In genomic region chr12:108227527-108227926, GRCm38 (mm10) we compare ENCODE assay signal across 14 mouse cellular contexts.
"Had no signal": no experiment of that assay in that cellular context is flagged by ENCODE, and none has a peak within 500 bp of the region (broad histone marks: within the 10 kb centered on the region; RNA-seq: fewer than 3 reads in every experiment).

No protein-coding gene starts in this region.

- H3K27ac ChIP-seq: kidney, embryonic 15.5 days; limb, embryonic 13.5 days; liver, embryonic 14.5 days; midbrain, embryonic 13.5 days; neural tube, embryonic 12.5 days; stomach, embryonic 15.5 days had no signal

- H3K36me3 ChIP-seq: kidney, embryonic 15.5 days; limb, embryonic 13.5 days; midbrain, embryonic 13.5 days; neural tube, embryonic 12.5 days; stomach, embryonic 15.5 days had no signal

- H3K4me3 ChIP-seq: kidney, embryonic 15.5 days; limb, embryonic 13.5 days; midbrain, embryonic 13.5 days; myocyte; neural tube, embryonic 12.5 days; stomach, embryonic 15.5 days had no signal

- H3K4me2 ChIP-seq: kidney, embryonic 15.5 days; limb, embryonic 13.5 days; midbrain, embryonic 13.5 days; neural tube, embryonic 12.5 days; stomach, embryonic 15.5 days had no signal

- H3K9ac ChIP-seq: kidney, embryonic 15.5 days; limb, embryonic 13.5 days; liver, embryonic 14.5 days; midbrain, embryonic 13.5 days; neural tube, embryonic 12.5 days; stomach, embryonic 15.5 days had no signal

- H3K9me3 ChIP-seq: kidney, embryonic 15.5 days; limb, embryonic 13.5 days; midbrain, embryonic 13.5 days; neural tube, embryonic 12.5 days; stomach, embryonic 15.5 days had no signal

- DNase-seq: kidney, postnatal 14 days; left cerebral cortex, postnatal 4 days; lung, adult 18-20 months; retina, postnatal 1 day; right cerebral cortex, postnatal 14 days; thymus, adult 2 months; thymus, postnatal 36 days had no signal

- H3K27me3 ChIP-seq: kidney, embryonic 15.5 days; limb, embryonic 13.5 days; midbrain, embryonic 13.5 days; neural tube, embryonic 12.5 days; stomach, embryonic 15.5 days had no signal

- ATAC-seq: midbrain, embryonic 13.5 days had no signal
